Mouse (Mus musculus) kidney, postnatal 0 days (tissue): ENCODE data around the gene Fgfr2. TPM values are rescaled to one million over a fixed set of nuclear protein-coding genes. Genes with fewer than 3 reads are reported as not detected.

ENCODE experiments used
- ATAC-seq: fragments of 200-750 bp; cut with Nextera tagmentation; replicated peaks from 2 replicates; pipeline ENCODE4 v1.8.0; 2017; ENCODE audit warnings: low read depth, moderate number of reproducible peaks, moderate TSS enrichment, moderate library complexity; ENCODE audit not compliant: low FRiP score
- DNase-seq: peaks from one replicate; pipeline ENCODE4 v3.0.0-alpha.2; 2016; ENCODE audit warnings: low spot score
- H3K27ac ChIP-seq: fragments of 300-500 bp; sonication (generic); 2 replicates; pipeline ENCODE4 v1.5.1; 2014; ENCODE audit warnings: mild to moderate bottlenecking
- H3K27me3 ChIP-seq: fragments of 300-500 bp; sonication (generic); 2 replicates; pipeline ENCODE4 v1.6.1; 2014; ENCODE audit warnings: low read length, mixed read lengths; ENCODE audit not compliant: insufficient read depth
- H3K36me3 ChIP-seq: fragments of 300-500 bp; sonication (generic); 2 replicates; pipeline ENCODE4 v1.6.1; 2014; ENCODE audit warnings: low read length, mixed read lengths; ENCODE audit not compliant: insufficient read depth
- H3K4me1 ChIP-seq: fragments of 300-500 bp; sonication (generic); replicated peaks from 2 replicates; pipeline ENCODE4 v1.6.1; 2014; ENCODE audit warnings: antibody characterized with exemption, low read length, mixed read lengths; ENCODE audit not compliant: insufficient read depth
- H3K4me2 ChIP-seq: fragments of 300-500 bp; sonication (generic); 2 replicates; pipeline ENCODE4 v1.6.1; 2014; ENCODE audit warnings: mild to moderate bottlenecking, low read length, moderate library complexity, mixed read lengths
- H3K4me3 ChIP-seq: fragments of 300-500 bp; sonication (generic); replicated peaks from 2 replicates; pipeline ENCODE4 v1.5.1; 2014; ENCODE audit warnings: low read depth, low read length
- H3K9ac ChIP-seq: fragments of 300-500 bp; sonication (generic); 2 replicates; pipeline ENCODE4 v1.6.1; 2014; ENCODE audit warnings: low read depth, low read length
- H3K9me3 ChIP-seq: fragments of 300-500 bp; sonication (generic); replicated peaks from 2 replicates; pipeline ENCODE4 v1.6.1; 2016; ENCODE audit warnings: low read length, inconsistent platforms, mixed read lengths
- CTCF ChIP-seq: IDR thresholded peaks from 2 replicates; pipeline ENCODE4 v1.5.1; 2016; ENCODE audit warnings: antibody characterized with exemption, low read depth, mild to moderate bottlenecking, moderate library complexity
- WGBS: fragments of 180-500 bp; shearing (Covaris S2); extraction: QIAGEN DNeasy Blood & Tissue Kit; methylation state at CpG from one replicate; pipeline ENCODE4 v1.1.7; 2014; 5-methylcytosine and 5-hydroxymethylcytosine counted together
- polyA plus RNA-seq: library from polyadenylated mRNA; unstranded; fragments of >200 nt; fragmentation: Nextera tagmentation; extraction: Ambion mirVana; gene quantifications from 2 replicates; pipeline ENCODE4 v1.2.1, GENCODE M21; 2015

Gene Fgfr2
- polyA plus RNA-seq, 1 experiment from 2014 or later, result 79.8 TPM

DNA sequence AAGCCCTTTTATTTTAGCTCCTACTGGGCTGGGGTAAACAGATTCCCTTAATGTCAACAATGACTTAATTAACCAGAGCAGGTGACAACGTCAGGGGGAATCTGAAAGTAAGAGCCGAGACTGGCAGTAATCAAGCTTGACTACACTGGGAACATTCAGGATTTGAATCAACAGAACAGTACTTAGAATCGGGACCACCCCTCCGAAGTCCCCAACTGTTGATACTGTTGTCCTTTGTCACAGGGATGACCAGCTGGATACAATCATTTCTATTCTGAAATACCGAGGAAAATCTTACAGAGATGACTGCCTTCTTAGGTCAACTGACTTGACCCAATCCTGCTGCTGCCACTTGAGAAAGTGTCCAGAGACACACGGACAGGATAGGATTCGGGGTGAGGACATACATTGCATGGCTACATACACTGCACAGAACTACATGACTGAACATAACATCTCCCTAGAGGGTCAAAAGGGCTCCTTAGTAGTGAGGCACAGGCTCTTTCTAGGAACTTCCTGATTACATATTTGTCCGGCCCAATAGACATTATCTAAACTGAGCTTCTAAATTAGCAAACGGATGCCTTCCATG is 2864.3 kb downstream of the Fgfr2 start:
- TF ChIP-seq CTCF, result no peak
- DNase-seq (no peak), ATAC-seq (no peak)
- peak overlapping the region; percentile 28 for H3K4me2 ChIP-seq
- H3K27me3 ChIP-seq, result no peaks in the 10 kb centered on the region
- H3K4me1 ChIP-seq, result peaks cover 23% of the 10 kb centered on the region; the same call in 1 of the 2 replicates
- 0 out of 2 replicates have a peak overlapping the region, but pooled peaks have one; percentile 25 for H3K27ac ChIP-seq
- no peaks in the 10 kb centered on the region for H3K9me3 ChIP-seq
- 30% methylated on average over 9 of the region's 9 CpGs for WGBS
- no peaks in the 10 kb centered on the region for H3K36me3 ChIP-seq
- H3K4me3 ChIP-seq, result no peak overlapping the region
- no peak overlapping the region for H3K9ac ChIP-seq

DNA sequence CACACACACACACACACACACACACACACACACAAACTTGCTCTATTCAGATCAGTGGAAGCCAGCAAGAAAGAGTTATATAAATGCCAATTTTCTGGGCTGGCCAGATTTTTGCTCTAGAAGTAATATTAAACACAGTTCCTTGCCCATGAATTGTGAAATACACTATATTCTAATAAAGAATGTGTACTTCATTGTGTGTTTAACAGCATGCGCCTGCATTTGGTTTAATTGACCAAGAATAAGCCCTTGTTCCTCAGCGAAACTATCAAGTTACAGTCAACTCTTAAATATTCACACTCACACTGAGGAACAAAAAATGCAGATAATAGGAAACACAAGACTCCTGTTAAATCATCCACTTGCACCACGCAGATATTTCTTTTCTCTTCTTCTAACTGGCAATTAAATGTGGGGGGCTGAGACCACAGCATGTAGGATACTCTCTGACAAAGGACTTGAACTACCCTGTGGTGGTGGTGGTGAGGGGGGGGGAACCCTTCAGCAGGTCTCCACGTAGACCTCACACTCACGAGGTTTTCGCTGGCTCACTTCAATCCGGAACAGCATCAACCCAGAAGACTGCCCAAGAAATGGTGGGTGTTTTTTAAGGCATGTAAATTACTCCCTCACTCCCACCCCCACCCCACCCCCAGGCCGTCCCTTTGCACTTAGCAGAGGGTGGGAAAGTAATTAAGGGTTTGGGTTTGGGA is 2865.0 kb downstream of the Fgfr2 start:
- Histone ChIP-seq H3K9ac (no peak overlapping the region), H3K4me3 (no peak overlapping the region), H3K4me1 (peaks cover 28% of the 10 kb centered on the region; the same call in 1 of the 2 replicates), H3K4me2 (peak overlapping the region; percentile 28), H3K36me3 (no peaks in the 10 kb centered on the region), H3K9me3 (no peaks in the 10 kb centered on the region), H3K27me3 (no peaks in the 10 kb centered on the region), H3K27ac (peak overlapping the region; percentile 25; the same call in 1 of the 2 replicates)
- ATAC-seq (no peak), DNase-seq (no peak)
- 37% methylated on average over 8 of the region's 8 CpGs for WGBS
- no peak for TF ChIP-seq CTCF

DNA sequence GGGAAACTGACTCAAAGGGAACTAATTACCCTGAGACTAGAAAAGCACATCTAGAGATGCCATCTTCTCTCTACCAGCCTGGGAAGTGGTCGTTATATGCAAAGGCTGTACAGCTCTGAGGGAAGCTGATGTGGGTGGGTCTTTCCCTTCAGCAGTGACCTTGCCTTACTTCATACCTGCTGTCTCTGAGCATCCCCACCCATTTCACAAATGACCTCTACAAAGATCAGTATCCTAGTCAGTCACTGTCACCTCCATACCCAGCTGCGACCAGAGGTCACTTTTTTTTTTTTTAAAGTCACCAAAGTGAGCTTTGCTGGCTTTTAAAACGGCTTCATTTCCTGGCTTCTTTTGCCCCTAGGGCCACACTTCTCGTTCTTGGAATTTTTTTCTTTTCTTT is 2869.9 kb downstream of the Fgfr2 start:
- no peak overlapping the region for H3K9ac ChIP-seq
- H3K27ac ChIP-seq, result no peak overlapping the region
- no peak overlapping the region for H3K4me3 ChIP-seq
- no peaks in the 10 kb centered on the region for H3K36me3 ChIP-seq
- DNase-seq, result no peak
- no peak for ATAC-seq
- no peaks in the 10 kb centered on the region for H3K27me3 ChIP-seq
- TF ChIP-seq CTCF, result no peak
- peaks cover 32% of the 10 kb centered on the region for H3K4me1 ChIP-seq
- H3K9me3 ChIP-seq, result no peaks in the 10 kb centered on the region
- no peak overlapping the region for H3K4me2 ChIP-seq
- 44% methylated on average over 4 of the region's 4 CpGs for WGBS

DNA sequence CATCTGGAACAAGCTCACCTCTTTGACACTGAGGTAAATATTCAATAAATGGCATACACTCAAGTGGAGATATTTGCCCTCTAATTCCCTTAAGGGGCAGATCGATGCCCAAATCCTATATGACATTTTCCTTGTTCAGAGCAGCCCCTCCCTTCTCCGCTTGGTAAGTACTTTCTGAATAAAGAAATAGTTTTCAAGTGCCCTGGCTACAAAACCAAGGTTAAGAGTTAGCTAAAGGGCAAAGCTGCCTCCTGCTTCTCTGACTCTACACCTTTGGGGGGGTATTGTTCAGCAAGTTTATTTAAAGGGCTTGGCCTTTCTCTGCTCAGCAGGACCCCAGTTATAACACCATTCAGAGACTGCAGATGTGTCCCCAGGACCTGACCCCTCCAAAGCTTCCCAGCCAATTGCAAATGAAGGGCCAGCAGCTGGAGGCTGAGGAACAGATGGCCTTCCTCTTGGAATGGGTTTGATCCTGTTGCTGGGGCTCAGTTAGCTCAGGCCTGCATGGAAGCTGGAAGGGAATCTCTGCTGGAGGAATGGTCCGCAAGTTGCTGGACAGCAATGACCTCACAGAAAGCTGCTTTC is 2871.1 kb downstream of the Fgfr2 start:
- Histone ChIP-seq H3K27ac (peak overlapping the region; percentile 31; the same call in 1 of the 2 replicates), H3K4me2 (no peak overlapping the region), H3K4me3 (no peak overlapping the region), H3K27me3 (no peaks in the 10 kb centered on the region), H3K9ac (no peak overlapping the region), H3K4me1 (peaks cover 38% of the 10 kb centered on the region), H3K36me3 (no peaks in the 10 kb centered on the region), H3K9me3 (no peaks in the 10 kb centered on the region)
- DNase-seq, result no peak
- no peak for ATAC-seq
- no peak for TF ChIP-seq CTCF
- WGBS, result 62% methylated on average over 3 of the region's 3 CpGs

DNA sequence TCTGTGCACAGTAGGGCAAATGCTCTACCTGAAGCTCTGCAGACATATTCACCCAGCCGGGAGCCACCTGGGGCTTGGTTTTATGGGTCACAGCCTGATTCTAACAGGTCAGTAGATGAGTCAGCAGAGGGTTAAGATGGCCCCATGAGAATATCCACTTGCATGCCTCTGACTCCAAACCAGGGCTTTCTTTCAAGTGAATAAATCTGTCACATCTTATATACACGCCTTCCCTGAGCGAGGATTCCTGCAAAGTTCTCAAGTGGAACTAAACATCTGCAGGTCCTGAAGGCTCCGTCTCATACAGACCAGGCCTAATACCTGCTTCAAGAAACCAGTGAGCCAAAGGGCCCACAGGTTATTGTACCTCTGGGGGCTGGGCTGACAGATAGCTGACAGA is 2872.2 kb downstream of the Fgfr2 start:
- no peaks in the 10 kb centered on the region for H3K9me3 ChIP-seq
- H3K27me3 ChIP-seq, result no peaks in the 10 kb centered on the region
- no peak for TF ChIP-seq CTCF
- DNase-seq, result peak; percentile 75
- peak overlapping the region; percentile 28; the same call in 1 of the 2 replicates for H3K27ac ChIP-seq
- H3K36me3 ChIP-seq, result no peaks in the 10 kb centered on the region
- H3K4me3 ChIP-seq, result no peak overlapping the region
- H3K4me2 ChIP-seq, result no peak overlapping the region
- no peak overlapping the region for H3K9ac ChIP-seq
- ATAC-seq, result peak; percentile 65
- 33% methylated on average over 4 of the region's 4 CpGs for WGBS
- H3K4me1 ChIP-seq, result peaks cover 46% of the 10 kb centered on the region

DNA sequence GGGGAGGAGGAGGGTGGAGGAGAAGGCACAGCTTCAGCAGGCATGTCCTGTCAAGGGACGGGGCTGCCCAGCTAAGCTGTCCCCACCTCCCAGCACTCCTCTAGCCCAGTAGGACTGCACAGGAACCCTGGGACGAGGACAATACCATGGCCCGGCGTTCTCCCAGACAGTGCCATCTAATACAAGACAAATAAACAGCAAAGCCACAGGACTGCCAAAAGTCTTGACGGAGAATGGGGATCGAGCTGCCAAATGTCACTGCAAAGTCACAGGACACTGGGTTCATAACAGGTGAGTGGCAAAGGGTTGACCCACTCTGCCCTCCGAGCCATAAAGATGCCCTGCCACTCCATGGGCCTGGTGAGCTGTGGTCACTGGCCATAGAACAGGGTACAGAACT is 2874.7 kb downstream of the Fgfr2 start:
- Histone ChIP-seq H3K27ac (no peak overlapping the region), H3K4me3 (no peak overlapping the region), H3K4me2 (no peak overlapping the region), H3K27me3 (no peaks in the 10 kb centered on the region), H3K4me1 (peaks cover 50% of the 10 kb centered on the region), H3K9me3 (no peaks in the 10 kb centered on the region), H3K36me3 (no peaks in the 10 kb centered on the region), H3K9ac (no peak overlapping the region)
- no peak for ATAC-seq
- DNase-seq, result no peak
- TF ChIP-seq CTCF, result no peak
- WGBS, result 54% methylated on average over 7 of the region's 7 CpGs
